Mouse (Mus musculus): ENCODE data around the gene Plk1. TPM values are rescaled to one million over a fixed set of nuclear protein-coding genes. Genes with fewer than 3 reads are reported as not detected.
A peak's percentile ranks its signal among the peaks of the same experiment; 100 is the strongest.

Plk1 gene
- total RNA-seq (2021) = 1 to 10 TPM; 3.1 to 4.0 TPM

- intact Hi-C loops (cut with DNase I) = no loop called here
- DNase-seq (ENCODE audit: extremely low spot score in 1 of 2, low spot score in 2 of 2) = peak; percentile 77 to 88
These were observed at the start of gene Plk1 for GRCm38 (mm10) chr7:122158915-122159902. TSS of gene Plk1 (plus strand) at chr7:122159439.

DNA sequence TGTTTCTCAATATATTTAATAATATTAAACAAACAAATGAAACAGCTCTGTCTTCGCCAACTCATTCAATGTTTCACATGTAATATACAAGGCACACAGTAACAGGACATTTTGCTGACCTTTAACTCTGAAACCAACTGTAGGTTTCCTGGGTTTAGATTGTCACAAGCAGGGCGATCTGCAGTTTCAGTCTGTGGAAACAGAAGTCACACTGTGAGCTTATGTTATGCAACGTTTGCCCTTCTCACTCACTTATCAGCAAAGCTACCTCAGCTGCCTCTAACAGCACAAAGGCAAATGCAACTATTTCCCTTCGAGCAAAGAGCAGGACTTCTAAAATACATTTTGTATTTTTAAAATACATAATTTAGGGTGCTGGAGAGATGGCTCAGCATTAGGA lies 35.7 kb upstream of the Plk1 start:
- no peak for DNase-seq (ENCODE audit: extremely low spot score in 1 of 2, low spot score in 2 of 2)
- intact Hi-C loops (cut with DNase I) = no loop called here

DNA sequence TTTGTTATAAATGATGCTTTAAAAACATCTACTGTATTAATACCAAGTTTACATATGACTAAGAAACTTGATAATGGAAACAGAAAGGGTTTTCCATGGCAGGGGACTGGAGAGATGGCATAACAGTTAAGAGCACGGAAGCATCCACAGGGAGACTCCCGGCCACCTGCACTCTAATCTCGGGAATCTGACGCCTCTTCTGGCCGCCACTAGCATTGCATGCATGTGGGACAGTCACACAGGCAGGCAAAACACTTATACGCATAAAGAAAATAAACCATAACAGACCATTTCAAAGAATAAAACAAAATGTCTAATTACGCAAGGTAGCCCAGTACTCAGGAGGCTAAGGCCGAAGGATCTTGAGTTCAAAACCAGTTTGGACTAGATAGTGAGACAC lies 33.6 kb upstream of the Plk1 start:
- intact Hi-C loops (cut with DNase I) = no loop called here
- no peak for DNase-seq (ENCODE audit: extremely low spot score in 1 of 2, low spot score in 2 of 2)

- DNase-seq (ENCODE audit: extremely low spot score in 1 of 2, low spot score in 2 of 2) = no peak
These were observed 32.3 kb upstream of the Plk1 start for GRCm38 (mm10) chr7:122126946-122127345.

GRCm38 (mm10) chr7:122131834-122132233 lies 27.4 kb upstream of the Plk1 start:
- intact Hi-C loops (cut with DNase I) = loop anchor here (2.0 kb wide), 1 partner anchor 29 kb away; no protein-coding TSS in a partner anchor
- DNase-seq (ENCODE audit: extremely low spot score in 1 of 2, low spot score in 2 of 2) = no peak

More at GRCm38 (mm10) chr7:122126946-122127345, 32.3 kb upstream of the Plk1 start:
- intact Hi-C loops (cut with DNase I) = no loop called here

DNA sequence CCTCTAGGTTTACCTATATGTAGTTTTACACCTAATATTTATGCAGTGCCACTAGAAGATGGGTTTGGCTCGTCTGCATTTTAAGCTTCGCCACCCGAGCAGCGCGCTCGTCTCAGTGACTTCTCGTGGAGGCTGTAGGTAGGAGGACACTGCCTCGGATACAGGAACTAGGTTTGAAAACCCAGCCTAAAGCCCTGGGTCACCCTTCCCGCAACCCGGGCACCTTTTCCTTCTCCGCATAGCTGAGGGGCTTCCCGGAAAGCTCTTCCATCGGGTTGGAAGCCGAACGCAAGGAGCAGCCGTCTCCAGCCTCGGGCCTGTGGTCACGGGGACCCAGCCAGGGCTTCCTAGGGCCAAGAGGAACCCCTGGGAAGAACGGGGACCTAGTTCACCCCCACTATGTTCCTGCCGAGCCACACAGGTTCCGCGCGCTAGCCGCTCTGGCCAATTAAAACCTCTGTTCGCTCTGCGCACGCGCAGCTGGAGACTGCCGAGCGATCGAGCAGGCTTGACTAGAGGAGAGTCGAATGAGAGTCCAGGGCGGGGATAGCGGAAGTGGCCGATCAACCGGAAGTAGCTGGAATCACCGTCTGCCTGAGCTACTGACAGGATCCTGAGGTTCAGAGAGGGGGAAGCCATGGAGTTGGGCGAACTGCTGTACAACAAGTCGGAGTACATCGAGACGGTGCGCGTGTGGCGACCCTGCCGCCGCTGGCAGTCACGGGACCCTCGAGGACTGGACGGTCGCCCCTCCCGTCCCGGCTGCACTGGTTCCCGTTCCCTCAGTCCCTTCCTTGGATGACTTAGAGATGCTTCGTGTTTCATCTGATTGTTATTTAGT lies 26.5 kb upstream of the Plk1 start, which contains the start of the genes Palb2 and Dctn5:
Gene Palb2 (minus strand): TSS at position 489 of the 841 bp plus-strand sequence.
Gene Dctn5 (plus strand): TSS at position 545 of the 841 bp plus-strand sequence.
- intact Hi-C loops (cut with DNase I) = loop anchor here (2.0 kb wide), 1 partner anchor 30 kb away; no protein-coding TSS in a partner anchor
- peak; percentile 97 to 98 for DNase-seq (ENCODE audit: extremely low spot score in 1 of 2, low spot score in 2 of 2)

DNA sequence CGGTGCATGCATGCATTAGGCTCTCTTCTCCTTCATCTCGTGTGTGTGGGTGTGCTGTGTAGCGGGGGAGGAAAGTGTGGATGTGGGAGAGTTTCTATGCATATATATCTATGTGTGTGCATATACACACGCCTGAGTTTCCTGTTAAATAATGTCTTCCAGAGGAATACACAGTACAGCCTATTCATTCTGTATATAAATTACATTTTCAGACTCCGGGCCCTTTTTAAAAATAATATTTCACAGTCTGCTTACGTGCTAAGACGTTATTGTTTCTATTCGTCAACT lies 26.0 kb upstream of the Plk1 start:
- intact Hi-C loops (cut with DNase I) = loop anchor here (2.0 kb wide), 1 partner anchor 30 kb away; no protein-coding TSS in a partner anchor
- DNase-seq (ENCODE audit: extremely low spot score in 1 of 2, low spot score in 2 of 2) = no peak

DNA sequence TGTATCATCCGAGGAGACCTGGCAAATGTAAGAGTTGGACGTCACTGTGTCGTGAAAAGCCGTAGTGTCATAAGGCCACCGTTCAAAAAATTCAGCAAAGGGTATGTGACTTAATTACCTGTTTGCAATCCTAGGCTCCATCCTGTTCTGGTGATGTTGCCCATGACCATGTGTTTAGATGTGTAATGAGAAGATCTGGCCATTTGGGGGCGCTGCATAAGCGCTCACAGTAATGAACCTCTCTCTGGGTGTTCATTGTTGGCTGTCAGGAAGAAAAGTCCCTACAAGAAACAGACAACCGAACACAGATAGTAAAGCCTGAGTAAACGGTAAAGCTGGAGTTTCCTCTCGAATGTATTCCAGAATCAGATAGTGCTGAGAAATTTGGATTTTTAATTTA lies 24.2 kb upstream of the Plk1 start:
- DNase-seq (ENCODE audit: extremely low spot score in 1 of 2, low spot score in 2 of 2) = no peak
- intact Hi-C loops (cut with DNase I) = loop anchor here (5.0 kb wide), 1 partner anchor 43 kb away; no protein-coding TSS in a partner anchor

DNA sequence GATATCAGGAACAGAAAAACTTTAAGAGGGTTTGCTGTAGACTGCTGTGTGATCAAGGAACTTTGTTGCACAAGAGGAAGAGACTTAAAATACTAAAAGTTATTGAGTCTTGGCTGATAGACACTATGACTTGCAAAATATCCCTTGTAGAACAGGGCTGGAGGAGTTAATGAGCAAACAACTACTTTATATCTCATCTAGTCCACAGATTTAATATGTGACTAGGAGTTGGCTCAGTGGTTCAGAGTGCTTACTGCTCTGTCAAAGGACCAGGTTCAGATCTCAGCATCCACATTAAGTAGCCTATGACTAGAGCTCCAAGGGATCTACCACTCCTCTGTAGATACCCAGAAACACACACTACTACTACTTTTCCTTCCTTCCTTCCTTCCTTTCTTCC lies 22.2 kb upstream of the Plk1 start:
- DNase-seq (ENCODE audit: extremely low spot score in 1 of 2, low spot score in 2 of 2) = no peak
- intact Hi-C loops (cut with DNase I) = loop anchor here (5.0 kb wide), 1 partner anchor 45 kb away; no protein-coding TSS in a partner anchor

DNA sequence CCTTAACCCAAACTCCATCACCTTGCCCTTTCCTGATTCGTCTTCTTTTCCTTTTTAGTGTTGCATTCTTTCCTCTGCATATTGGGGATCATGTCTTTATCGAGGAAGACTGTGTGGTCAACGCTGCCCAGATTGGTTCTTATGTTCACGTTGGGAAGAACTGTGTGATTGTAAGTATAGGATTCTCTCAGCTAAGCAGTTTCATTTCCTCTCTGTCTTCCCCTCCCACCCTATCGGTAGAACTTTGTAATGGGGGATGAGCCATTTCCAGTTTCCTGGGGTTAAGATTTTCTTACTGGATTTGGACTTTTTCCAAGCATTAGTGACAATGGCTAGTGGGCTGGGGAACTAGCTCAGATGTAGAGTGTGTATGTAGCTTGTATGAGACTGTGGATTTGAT lies 21.0 kb upstream of the Plk1 start:
- intact Hi-C loops (cut with DNase I) = loop anchor here (5.0 kb wide), 1 partner anchor 46 kb away; no protein-coding TSS in a partner anchor
- no peak for DNase-seq (ENCODE audit: extremely low spot score in 1 of 2, low spot score in 2 of 2)

DNA sequence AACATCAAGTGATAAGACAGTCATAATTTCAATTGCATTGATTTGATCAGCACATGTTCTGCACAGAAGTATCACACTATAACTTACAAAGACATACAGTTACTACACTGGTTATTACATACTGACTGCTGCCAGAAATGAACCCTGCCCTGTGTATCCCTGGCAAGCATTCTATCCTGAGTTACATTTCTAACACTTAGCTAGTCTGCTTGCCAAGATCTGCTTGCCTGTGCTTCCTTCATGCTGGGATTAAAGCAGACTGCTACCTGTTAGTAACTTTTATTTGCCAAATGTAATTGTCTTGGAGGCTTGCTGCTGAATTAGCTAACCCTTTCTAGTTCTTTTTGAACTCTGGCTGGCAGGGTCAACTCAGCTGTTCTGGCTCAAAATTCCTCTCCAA lies 18.2 kb upstream of the Plk1 start:
- intact Hi-C loops (cut with DNase I) = no loop called here
- no peak for DNase-seq (ENCODE audit: extremely low spot score in 1 of 2, low spot score in 2 of 2)

DNA sequence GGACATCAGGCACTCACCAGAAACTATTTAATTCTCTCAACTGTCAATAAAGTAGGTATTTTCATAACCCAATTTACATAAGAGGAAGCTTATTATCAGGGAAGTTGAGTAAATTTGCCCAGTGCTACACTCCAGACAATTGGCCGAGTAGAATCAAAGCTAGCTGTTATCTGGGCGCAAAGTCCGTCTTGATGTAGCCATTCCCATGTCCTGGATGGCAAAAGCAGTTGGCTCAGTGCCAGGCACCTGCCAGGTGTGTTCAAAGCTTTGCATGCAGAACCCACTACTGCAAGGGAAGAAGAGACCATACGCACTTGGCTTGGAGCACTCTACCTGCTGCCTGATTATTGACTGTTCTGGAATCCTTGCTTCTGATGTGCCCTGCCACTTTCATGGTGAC lies 6.8 kb upstream of the Plk1 start:
- DNase-seq (ENCODE audit: extremely low spot score in 1 of 2, low spot score in 2 of 2) = peak in 1 of 2 experiments; percentile 40
- intact Hi-C loops (cut with DNase I) = no loop called here

DNA sequence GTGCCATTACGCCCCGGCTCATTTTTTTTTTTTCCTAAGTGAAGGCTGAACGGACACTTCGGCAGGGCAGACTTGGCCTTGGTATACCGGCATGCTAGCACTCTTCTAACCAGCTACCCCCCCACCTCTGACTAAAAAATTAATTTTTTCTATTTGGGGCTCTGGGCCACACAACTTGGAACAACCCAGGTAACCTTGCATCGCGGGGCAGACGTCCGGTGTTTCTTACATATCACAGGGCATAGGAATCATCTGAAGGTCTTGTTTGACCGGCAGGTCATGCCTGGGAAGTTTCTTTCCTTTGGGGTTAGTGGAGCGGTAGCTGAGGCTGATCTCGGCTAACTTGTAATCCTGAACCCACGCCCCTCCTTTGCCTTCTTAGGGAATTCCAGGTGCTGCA lies 751 bp upstream of the Plk1 start:
- intact Hi-C loops (cut with DNase I) = no loop called here
- DNase-seq (ENCODE audit: extremely low spot score in 1 of 2, low spot score in 2 of 2) = no peak

DNA sequence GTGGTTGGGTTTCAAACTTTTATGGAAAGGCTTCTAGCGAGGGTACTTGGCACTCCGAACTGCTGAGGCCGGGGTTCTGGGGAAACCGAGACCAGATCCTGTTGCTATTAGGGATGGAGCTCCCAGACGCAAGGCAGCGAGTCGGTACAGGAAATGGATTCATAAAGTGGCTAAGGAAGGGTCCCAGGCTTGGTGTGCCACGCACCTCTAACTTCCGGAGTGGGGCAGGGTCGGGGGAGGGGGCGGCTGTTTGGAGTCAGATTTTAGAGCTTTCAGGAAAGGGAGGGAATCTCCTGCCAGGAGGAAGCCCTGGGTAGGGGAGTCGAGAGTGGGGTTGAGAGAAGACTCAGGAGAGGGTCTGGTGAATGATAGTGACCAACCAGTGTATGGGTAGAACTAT lies 798 bp downstream of the Plk1 start:
- intact Hi-C loops (cut with DNase I) = no loop called here
- DNase-seq (ENCODE audit: extremely low spot score in 1 of 2, low spot score in 2 of 2) = no peak

- DNase-seq (ENCODE audit: extremely low spot score in 1 of 2, low spot score in 2 of 2) = no peak
- intact Hi-C loops (cut with DNase I) = no loop called here
These were observed 4.5 kb downstream of the Plk1 start for GRCm38 (mm10) chr7:122163766-122164165.

DNA sequence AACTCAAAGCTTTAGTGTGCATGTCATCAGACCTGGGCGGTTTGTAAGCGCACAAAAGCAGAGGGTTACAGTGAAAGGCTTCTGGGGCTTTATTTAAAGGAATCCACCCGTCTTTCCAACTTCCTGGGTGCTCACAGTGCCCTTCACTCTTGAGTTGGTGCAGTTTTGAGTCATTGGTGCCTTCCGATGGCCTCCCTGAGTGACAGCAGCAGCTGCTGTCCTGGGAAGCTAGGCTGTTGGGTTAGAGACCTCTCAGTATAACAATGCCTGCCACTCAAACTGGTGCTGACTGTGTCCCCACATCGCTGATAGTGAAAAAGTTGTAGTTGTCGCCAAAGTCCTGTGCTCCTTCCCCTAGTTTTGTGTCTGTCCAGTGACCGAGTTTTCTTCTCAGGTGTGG lies 8.0 kb downstream of the Plk1 start:
- intact Hi-C loops (cut with DNase I) = no loop called here
- DNase-seq (ENCODE audit: extremely low spot score in 1 of 2, low spot score in 2 of 2) = no peak

DNA sequence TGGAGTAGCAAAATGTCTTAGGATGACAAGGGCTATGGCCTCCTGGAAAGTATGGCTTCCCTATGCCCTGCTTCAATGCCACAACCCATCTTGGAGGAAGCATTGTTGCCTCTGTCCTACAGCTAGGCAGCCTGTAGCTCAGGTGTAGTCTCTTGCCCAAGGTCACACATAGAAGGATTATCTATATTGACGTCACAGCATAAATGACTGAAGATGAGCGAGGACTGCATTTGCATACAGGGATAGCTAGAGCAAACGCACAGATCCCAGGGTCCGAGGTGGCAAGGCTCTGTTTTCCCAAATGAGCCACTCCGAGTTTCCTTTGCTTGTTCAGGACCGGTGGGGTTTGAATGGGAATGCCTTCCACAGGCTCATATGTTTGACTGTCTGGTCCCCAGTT lies 11.5 kb downstream of the Plk1 start:
- intact Hi-C loops (cut with DNase I) = no loop called here
- no peak for DNase-seq (ENCODE audit: extremely low spot score in 1 of 2, low spot score in 2 of 2)

DNA sequence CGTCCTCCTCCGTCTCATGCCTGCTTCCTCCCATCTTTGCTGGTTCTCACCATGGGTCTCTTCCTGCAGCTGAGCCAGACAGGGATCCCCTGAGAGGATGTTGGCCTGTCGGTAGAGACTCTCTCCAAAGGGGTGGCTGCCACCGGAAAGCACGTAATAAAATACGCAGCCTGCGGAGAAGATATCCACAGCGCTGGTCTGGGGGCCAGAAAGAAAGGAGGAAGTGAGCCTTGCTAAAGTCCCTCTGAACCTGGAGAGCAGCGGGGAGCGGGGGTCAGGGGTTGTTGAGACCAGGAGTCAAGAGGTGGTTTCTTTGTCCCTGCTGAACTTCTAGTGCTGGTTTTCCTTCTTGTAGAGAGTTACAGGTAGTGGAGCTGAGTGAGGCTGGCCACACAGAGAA lies 12.4 kb downstream of the Plk1 start:
- no peak for DNase-seq (ENCODE audit: extremely low spot score in 1 of 2, low spot score in 2 of 2)
- intact Hi-C loops (cut with DNase I) = no loop called here

DNA sequence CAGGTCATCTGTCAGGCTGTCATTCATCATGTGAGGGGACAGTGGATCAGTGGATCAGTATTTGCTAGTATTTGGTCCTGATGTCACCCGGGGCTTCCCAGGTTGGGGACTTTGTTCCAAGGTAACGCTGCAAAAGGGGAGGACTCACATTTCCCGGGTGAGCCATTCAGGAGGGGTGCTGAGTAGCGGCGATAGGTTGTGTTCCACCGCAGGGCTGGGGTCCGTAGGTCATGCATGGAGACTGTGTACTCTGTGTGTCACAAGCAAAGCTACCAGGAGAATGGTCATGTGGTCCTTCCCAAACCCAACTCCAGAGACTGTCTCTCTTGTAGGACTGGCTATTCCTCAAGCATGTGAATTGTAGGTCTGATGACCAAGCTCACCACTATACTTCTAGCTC lies 21.5 kb downstream of the Plk1 start:
- intact Hi-C loops (cut with DNase I) = no loop called here
- DNase-seq (ENCODE audit: extremely low spot score in 1 of 2, low spot score in 2 of 2) = no peak

Data from left cerebral cortex, postnatal 10 days (tissue).